Mouse (Mus musculus): ENCODE measurements around the gene Gtsf1. TPM values are rescaled to one million over a fixed set of nuclear protein-coding genes. Genes with fewer than 3 reads are reported as not detected.
"Not testable (repeated sequence)": the region's sequence is repeated elsewhere in the genome, so short reads cannot be mapped to it uniquely, and the experiment has no call there.

Gtsf1 gene
- not detected in 2 replicates for polyA plus RNA-seq (2015; fragmentation: Nextera tagmentation; extraction: Ambion mirVana)

DNA sequence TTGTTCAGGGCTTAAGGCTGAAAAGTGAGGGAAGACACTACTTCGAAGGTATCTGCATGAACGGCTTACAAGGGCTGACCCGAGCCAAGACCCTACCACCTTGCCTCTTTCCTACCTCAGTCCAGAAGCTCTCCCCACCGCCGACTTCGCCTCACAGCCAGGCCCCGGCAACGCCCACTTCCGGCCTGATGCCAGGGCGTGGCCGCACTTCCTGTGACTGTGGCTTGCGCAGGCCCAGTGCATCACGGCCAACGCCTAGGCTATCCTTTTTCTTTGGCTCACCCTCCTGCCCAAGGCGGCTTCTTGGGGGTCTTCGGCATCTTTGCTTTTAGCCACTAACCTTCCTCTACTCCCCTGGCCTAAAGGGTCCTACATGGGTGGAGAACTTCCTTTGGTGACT lies at the start of gene Gtsf1:
Gene Gtsf1 (minus strand): TSS at position 230 of the 400 bp plus-strand sequence.
- 93% methylated on average over 16 of the region's 16 CpGs for WGBS
- no peak for ATAC-seq (ENCODE audit: low FRiP score)
- H3K9me3 ChIP-seq, result no peaks in the 10 kb centered on the region
- no peaks in the 10 kb centered on the region for H3K36me3 ChIP-seq
- no peaks in the 10 kb centered on the region for H3K27me3 ChIP-seq
- H3K4me3 ChIP-seq, result no peak within 1 kb of the TSS
- H3K4me2 ChIP-seq, result no peak within 1 kb of the TSS
- H3K27ac ChIP-seq, result no peak within 1 kb of the TSS
- no peak within 1 kb of the TSS for H3K9ac ChIP-seq
- no peaks in the 10 kb centered on the region for H3K4me1 ChIP-seq (replicated peaks)

DNA sequence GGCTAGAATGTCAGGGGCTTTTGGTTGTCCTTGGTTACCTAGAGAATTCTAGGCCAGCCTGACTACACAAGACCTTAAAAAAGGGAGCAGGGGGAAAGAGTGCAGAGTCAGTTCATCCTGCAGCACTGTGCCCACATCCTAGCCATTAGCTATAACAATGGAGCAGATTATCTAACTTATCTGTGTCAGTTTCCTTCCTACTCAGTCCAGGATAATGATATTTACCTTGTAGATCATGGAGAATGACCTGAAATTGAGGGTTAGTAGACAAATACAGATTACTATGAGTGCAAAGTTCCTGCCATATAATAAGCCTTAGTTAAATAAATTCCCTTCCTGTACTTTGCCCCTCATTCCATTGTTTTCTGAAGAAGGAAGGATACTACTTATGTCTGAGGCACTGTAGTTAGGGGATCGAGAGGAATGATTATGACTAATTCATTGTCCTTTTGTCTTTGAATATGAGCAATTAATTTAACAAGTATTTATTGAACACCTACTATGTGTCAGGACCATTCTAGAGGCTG lies 48.9 kb upstream of the Gtsf1 start:
- no peaks in the 10 kb centered on the region for H3K4me1 ChIP-seq (replicated peaks)
- no peak for ATAC-seq (ENCODE audit: low FRiP score)
- H3K36me3 ChIP-seq, result no peaks in the 10 kb centered on the region
- no peak overlapping the region for H3K4me3 ChIP-seq
- no peaks in the 10 kb centered on the region for H3K27me3 ChIP-seq
- no peaks in the 10 kb centered on the region for H3K9me3 ChIP-seq
- H3K9ac ChIP-seq, result no peak overlapping the region
- H3K27ac ChIP-seq, result no peak overlapping the region
- 77% methylated on average over 1 of the region's 1 CpGs for WGBS
- no peak overlapping the region for H3K4me2 ChIP-seq

DNA sequence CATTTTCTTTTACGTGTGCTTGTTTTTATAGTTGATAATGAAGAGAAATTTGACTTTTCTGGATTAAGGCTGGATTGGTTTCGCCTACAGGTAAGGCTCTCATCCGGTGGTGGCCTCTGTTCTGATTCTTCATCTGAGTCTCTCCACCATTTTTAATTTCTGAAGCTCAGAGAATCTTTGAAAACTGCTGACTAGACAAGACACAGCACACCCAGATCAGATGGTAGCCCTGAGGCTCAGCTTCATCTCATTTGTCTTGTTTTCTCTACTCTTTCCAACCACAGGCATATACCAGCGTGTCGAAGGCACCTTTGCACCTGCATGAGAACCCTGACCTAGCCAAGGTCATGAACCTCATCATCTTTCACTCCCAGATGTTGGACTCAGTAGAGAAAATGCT lies 43.5 kb upstream of the Gtsf1 start:
- H3K36me3 ChIP-seq, result no peaks in the 10 kb centered on the region
- no peaks in the 10 kb centered on the region for H3K9me3 ChIP-seq
- no peaks in the 10 kb centered on the region for H3K4me1 ChIP-seq (replicated peaks)
- H3K27me3 ChIP-seq, result no peaks in the 10 kb centered on the region
- no peak overlapping the region for H3K9ac ChIP-seq
- no peak for ATAC-seq (ENCODE audit: low FRiP score)
- H3K4me2 ChIP-seq, result no peak overlapping the region
- H3K4me3 ChIP-seq, result no peak overlapping the region
- 94% methylated on average over 5 of the region's 5 CpGs for WGBS
- no peak overlapping the region for H3K27ac ChIP-seq

DNA sequence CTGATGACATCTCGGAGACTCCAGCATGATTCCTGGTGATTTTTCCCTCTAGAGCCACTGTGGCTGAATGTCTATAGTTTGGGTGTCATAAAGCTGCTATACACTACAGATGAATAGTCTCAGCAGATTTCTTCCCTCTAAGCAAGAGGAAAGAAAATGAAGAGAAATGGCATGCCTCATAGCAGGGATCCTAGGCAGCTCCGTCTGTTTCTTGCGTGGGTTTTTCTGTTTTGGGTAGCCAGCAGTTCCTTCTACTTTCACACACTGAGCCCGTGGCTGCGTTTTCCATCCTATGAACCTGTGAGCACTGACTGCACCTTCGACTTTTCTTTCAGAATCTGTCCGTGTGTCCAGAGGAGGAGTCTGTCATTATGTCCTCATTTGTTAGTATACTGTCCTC lies 42.9 kb upstream of the Gtsf1 start:
- 85% methylated on average over 7 of the region's 7 CpGs for WGBS
- ATAC-seq (ENCODE audit: low FRiP score), result no peak
- H3K4me2 ChIP-seq, result no peak overlapping the region

DNA sequence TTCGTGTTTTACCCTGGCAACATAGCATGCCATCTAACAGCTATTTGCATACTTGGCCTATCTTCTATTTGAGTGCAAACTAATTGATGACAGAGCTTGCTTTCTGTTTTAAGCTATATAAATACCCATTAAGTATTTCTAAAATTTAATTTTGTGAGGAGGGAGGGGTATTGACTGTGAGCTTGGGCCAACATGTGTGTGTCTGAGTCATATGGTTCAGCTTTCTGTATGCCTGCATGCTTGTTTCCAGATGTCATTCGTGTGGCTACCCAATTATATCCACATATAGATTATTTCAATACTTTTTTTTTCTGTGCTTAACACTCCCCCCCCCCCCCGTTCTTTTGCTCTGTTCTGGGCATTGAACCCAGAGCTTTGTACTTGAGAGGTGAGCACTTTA lies 42.0 kb upstream of the Gtsf1 start:
- H3K9me3 ChIP-seq, result no peaks in the 10 kb centered on the region
- H3K4me3 ChIP-seq, result no peak overlapping the region
- no peak for ATAC-seq (ENCODE audit: low FRiP score)
- H3K4me2 ChIP-seq, result no peak overlapping the region
- no peaks in the 10 kb centered on the region for H3K4me1 ChIP-seq (replicated peaks)
- H3K27ac ChIP-seq, result no peak overlapping the region
- no peaks in the 10 kb centered on the region for H3K27me3 ChIP-seq
- no peaks in the 10 kb centered on the region for H3K36me3 ChIP-seq
- no peak overlapping the region for H3K9ac ChIP-seq
- WGBS, result 73% methylated on average over 3 of the region's 3 CpGs

More for the DNA sequence above, 42.9 kb upstream of the Gtsf1 start:
- H3K4me1 ChIP-seq (replicated peaks), result no peaks in the 10 kb centered on the region
- H3K27ac ChIP-seq, result no peak overlapping the region
- H3K36me3 ChIP-seq, result no peaks in the 10 kb centered on the region
- H3K27me3 ChIP-seq, result no peaks in the 10 kb centered on the region
- no peaks in the 10 kb centered on the region for H3K9me3 ChIP-seq
- no peak overlapping the region for H3K4me3 ChIP-seq
- no peak overlapping the region for H3K9ac ChIP-seq

DNA sequence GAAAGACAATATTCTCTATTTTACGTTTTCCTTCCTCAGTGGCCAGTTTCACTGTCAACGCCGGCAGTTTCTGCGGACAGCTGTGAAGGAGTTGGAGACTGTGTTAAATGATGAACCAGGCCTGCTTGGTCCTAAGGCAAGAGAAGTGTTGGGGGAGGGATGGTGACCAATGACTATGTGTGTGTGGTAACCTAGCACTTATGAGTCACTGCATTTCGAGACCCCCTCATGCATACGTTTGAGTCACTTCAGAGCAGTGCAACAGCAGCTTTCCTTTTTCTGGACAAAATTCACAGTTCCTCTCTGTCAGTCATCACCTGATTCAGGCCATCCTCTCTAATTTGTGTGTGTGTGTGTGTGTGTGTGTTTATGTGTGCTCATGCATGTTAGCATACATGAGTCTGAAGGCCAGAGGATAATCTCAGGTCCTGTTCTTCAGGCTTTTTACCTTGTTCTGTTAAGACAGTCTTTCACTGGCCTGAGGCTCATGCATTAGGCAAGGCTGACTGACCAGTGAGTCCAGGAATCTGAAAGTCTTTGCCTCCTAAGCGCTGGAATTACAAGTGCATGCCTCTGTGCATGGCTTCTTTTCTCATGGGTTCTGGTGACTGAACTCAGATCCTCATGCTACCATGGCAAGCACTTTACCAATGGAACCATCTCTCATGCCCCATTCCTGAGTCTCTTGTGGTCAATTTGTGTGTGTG lies 41.4 kb upstream of the Gtsf1 start:
- Histone ChIP-seq H3K4me2 (no peak overlapping the region), H3K36me3 (no peaks in the 10 kb centered on the region), H3K9ac (no peak overlapping the region), H3K4me3 (no peak overlapping the region), H3K4me1 (replicated peaks) (no peaks in the 10 kb centered on the region), H3K27me3 (no peaks in the 10 kb centered on the region), H3K27ac (no peak overlapping the region), H3K9me3 (no peaks in the 10 kb centered on the region)
- 87% methylated on average over 7 of the region's 7 CpGs for WGBS
- ATAC-seq (ENCODE audit: low FRiP score), result no peak

DNA sequence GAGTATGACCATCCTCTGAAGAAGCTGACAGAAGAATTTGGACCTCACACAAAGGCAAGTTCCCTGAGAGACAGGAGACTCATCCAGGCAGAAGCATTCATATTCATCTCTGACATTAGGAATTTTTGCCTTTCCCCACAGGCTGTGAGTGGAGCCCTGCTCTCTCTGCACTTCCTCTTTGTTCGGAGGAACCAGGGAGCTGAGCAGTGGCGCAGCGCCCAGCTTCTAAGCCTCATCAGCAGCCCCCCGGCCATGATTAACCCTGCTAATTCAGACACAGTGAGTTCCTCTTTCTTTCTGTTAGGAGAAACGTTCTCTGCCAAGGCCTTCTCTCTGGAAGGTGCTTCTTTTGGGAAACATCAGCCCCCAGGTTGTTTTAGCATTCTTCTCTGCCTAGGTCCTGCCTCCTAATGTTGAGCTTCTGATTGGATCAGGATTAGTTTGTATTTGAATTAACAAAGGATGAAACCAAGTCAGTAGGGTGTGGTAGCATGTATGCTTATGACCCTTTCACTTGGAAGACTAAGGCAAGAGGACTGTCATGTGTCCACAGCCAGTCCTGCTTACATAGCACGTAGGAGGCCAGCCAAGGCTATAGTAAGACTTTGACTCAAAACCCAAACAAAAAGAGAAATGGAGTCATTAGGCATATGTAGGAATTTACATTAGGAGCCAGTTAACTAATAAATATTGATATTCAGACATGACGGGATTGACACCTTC lies 32.4 kb upstream of the Gtsf1 start:
- no peak for ATAC-seq (ENCODE audit: low FRiP score)
- 78% methylated on average over 7 of the region's 7 CpGs for WGBS
- Histone ChIP-seq H3K9ac (no peak overlapping the region), H3K4me3 (no peak overlapping the region), H3K27ac (no peak overlapping the region), H3K36me3 (no peaks in the 10 kb centered on the region), H3K4me1 (replicated peaks) (no peaks in the 10 kb centered on the region), H3K9me3 (no peaks in the 10 kb centered on the region), H3K4me2 (no peak overlapping the region), H3K27me3 (no peaks in the 10 kb centered on the region)

DNA sequence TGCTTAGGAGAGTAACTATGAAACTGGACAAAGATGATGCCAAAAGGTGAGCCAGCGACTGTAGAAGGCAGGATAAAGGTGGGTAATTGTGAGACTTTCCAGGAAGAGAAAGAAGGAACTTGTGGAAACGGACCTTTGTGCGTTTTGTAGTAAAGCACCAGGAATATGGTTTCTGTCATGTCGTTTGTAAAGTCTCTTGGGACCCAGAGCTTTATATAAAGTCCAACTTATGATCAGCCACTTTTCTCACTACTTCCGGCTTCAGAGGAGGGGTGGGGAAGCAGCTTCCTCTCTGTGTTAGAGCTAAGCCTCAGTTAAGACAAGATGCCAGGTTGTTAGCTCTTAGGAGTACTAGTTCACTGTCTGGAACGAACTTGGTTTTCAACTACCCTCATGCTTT lies 24.2 kb upstream of the Gtsf1 start:
- no peaks in the 10 kb centered on the region for H3K9me3 ChIP-seq
- ATAC-seq (ENCODE audit: low FRiP score), result no peak
- no peaks in the 10 kb centered on the region for H3K4me1 ChIP-seq (replicated peaks)
- H3K4me2 ChIP-seq, result no peak overlapping the region
- no peak overlapping the region for H3K4me3 ChIP-seq
- H3K9ac ChIP-seq, result no peak overlapping the region
- 90% methylated on average over 6 of the region's 6 CpGs for WGBS
- H3K36me3 ChIP-seq, result no peaks in the 10 kb centered on the region
- no peak overlapping the region for H3K27ac ChIP-seq
- H3K27me3 ChIP-seq, result no peaks in the 10 kb centered on the region

DNA sequence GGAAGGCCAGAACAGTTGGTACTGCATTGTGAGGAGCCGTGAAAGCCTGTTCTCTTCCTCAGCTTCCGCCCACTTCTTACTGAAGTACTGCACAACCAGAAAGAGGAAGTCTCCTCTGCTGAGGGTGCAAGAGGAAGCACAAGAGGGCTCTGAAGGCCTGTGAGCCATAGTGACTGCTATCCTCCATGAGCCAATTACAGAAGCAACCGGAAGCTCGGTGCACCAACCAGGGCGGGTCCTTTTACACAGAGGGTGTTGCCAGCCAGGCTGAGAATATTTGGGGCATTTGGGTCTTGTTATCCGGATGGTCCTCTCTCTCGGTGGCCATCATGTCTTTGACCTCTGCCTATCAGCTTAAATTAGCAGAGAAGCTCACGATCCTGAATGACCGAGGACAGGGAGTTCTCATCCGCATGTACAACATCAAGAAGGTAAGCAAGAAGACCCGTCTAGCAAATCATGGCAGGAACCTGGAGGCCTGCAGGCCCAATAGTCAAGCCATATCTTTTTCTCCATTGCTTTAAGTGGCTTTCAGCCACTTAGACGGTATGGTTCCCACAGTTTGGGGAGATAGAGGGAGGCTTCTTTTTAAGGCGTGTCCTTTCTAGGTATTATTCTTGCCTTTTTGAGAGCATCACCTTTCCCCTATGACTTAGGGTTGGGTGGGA lies 23.4 kb upstream of the Gtsf1 start, which contains the start of gene Nckap1l:
Gene Nckap1l (plus strand): TSS at position 244 of the 668 bp plus-strand sequence.
- Histone ChIP-seq H3K4me1 (replicated peaks) (no peaks in the 10 kb centered on the region), H3K36me3 (no peaks in the 10 kb centered on the region), H3K9me3 (no peaks in the 10 kb centered on the region), H3K27ac (no peak within 1 kb of the TSS), H3K4me2 (no peak within 1 kb of the TSS), H3K27me3 (no peaks in the 10 kb centered on the region), H3K4me3 (no peak within 1 kb of the TSS), H3K9ac (no peak within 1 kb of the TSS)
- WGBS, result 94% methylated on average over 13 of the region's 13 CpGs
- ATAC-seq (ENCODE audit: low FRiP score), result no peak

DNA sequence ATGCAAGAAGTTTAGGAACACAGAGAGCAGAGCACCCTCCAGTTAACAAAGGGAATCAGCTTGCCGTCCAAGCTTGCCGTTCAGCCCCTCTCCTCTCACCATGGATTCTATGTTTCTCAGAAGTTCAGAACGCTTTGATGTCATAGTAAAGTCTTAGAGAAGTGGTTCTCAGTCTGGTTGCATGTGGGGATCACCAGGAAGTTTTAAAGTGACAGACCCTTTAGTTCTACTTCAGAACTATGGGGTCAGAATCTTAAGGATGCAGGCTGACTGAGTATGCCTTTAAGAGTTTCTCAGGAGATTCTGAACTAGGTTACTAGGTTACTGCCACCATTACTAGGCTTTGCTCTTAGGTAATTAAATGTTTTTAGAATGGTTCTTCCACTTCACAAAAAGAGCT lies 18.1 kb upstream of the Gtsf1 start, which contains the start of gene Gtsf2:
Gene Gtsf2 (minus strand): TSS at position 101 of the 400 bp plus-strand sequence.
- WGBS, result 28% methylated on average over 3 of the region's 3 CpGs
- Histone ChIP-seq H3K4me1 (replicated peaks) (no peaks in the 10 kb centered on the region), H3K4me2 (no peak within 1 kb of the TSS), H3K36me3 (no peaks in the 10 kb centered on the region), H3K9ac (no peak within 1 kb of the TSS), H3K9me3 (no peaks in the 10 kb centered on the region), H3K27me3 (no peaks in the 10 kb centered on the region), H3K27ac (no peak within 1 kb of the TSS), H3K4me3 (no peak within 1 kb of the TSS)
- ATAC-seq (ENCODE audit: low FRiP score), result no peak

DNA sequence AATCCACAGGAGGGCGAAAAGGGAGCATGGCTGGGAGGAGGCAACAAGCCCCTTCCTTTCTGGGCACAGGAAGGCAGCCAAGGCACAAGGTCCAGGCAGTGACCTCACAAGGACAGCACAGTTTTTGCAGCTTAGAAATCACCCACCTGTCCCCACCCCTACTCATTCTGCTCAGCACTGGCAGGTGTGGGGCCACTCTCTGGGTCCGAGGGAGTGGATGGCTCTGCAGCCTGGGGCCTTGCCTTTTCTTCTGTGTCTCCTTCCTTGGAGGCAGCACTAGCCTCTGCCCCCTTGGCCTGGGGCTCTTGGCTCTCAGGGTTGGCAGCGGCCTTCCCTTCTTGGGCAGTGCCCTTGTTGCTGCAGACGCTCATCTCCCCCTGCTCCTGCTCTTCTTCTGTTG lies 15.7 kb upstream of the Gtsf1 start:
- ATAC-seq (ENCODE audit: low FRiP score); H3K4me1 ChIP-seq (replicated peaks); H3K27me3 ChIP-seq; H3K4me3 ChIP-seq; H3K9me3 ChIP-seq; H3K36me3 ChIP-seq; H3K27ac ChIP-seq; H3K9ac ChIP-seq; H3K4me2 ChIP-seq: not testable (repeated sequence)
- 81% methylated on average over 4 of the region's 4 CpGs for whole genome bisulfite sequencing

DNA sequence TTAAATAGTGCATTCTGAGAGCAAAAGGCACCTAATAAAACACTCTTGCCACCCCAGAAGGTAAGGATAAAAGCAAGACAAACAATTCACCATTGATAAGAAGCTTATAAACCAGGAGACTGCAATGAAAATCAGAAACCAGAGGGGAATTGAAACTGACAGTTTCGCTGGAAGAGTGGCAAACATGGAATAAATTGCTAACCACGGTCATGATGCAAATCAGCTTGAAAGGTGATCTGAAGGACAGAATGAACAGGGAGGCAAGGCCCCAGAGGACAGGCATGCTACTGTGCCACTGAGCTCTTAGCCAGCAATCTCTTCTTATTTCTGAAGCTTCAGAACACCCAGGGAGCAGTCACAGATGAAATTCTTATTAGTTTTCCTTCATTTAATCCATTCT lies 3.3 kb downstream of the Gtsf1 start:
- WGBS, result 47% methylated on average over 2 of the region's 2 CpGs
- Histone ChIP-seq H3K4me2 (no peak overlapping the region), H3K27ac (no peak overlapping the region), H3K9ac (no peak overlapping the region), H3K4me3 (no peak overlapping the region), H3K4me1 (replicated peaks) (no peaks in the 10 kb centered on the region), H3K36me3 (no peaks in the 10 kb centered on the region), H3K27me3 (no peaks in the 10 kb centered on the region), H3K9me3 (no peaks in the 10 kb centered on the region)
- ATAC-seq (ENCODE audit: low FRiP score), result no peak

All from hindbrain, embryonic 13.5 days (tissue).